Mouse (Mus musculus) testis, adult 2 months (tissue): ENCODE results near the gene Cyp2c23.

Source experiments
- CTCF ChIP-seq: fragments of 200-500 bp; IDR thresholded peaks from 2 replicates; pipeline ENCODE4 v1.5.1; 2012; ENCODE audit warnings: low read depth, mild to moderate bottlenecking, inconsistent platforms, low read length, moderate library complexity; ENCODE audit not compliant: control insufficient read depth, insufficient read depth, insufficient replicate concordance
- POLR2A ChIP-seq: fragments of 200-500 bp; IDR thresholded peaks from 2 replicates; pipeline ENCODE4 v1.6.1; 2012; ENCODE audit warnings: low read depth, mild to moderate bottlenecking, inconsistent platforms, low read length, moderate library complexity; ENCODE audit not compliant: control insufficient read depth

DNA sequence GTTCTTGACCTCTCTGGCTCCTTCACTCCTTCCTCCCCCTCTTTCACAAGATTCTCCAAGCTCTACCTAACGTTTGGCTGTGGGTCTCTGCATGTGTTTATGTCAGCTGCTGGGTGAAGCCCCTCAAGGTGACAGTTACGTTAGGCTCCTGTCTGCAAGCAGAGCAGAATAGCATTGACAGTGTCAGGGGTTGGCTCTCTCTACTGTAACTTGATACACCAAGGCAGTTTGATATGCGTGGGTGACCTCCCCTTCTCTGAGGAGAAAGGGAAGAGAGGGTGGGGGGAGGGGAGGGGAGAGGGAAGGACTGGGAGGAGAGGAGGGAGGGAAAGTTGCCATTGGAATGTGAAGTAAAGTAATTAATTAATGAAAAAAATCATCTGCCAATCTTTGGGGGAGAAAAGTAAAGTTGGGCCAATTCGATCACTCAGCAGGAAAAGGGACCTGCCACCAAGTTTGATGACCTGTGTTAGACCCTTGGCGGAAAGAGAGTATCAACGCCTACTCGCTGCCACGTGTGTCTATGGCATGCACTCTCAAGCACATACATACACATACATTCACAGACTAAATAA, 2.0 kb downstream of the Cyp2c23 start:
- TF ChIP-seq CTCF (no peak), POLR2A (no peak)
